Mouse (Mus musculus): ENCODE data around the gene Rangrf. TPM values are rescaled to one million over a fixed set of nuclear protein-coding genes. Genes with fewer than 3 reads are reported as not detected.
"Not testable (repeated sequence)": the region's sequence is repeated elsewhere in the genome, so short reads cannot be mapped to it uniquely, and the experiment has no call there.

Rangrf gene
- total RNA-seq, 1 experiment from 2014 or later: 20.7 TPM

GRCm38 (mm10) chr11:68979320-68979733 is 4.3 kb upstream of the Rangrf start:
- no peak for DNase-seq

GRCm38 (mm10) chr11:68975601-68976000 is 616 bp upstream of the Rangrf start:
- no peak for DNase-seq

- DNase-seq: no peak
Measured at GRCm38 (mm10) chr11:68974059-68974450, 930 bp downstream of the Rangrf start.

GRCm38 (mm10) chr11:68973250-68974058 is 1.5 kb downstream of the Rangrf start:
- peak; percentile 89 for DNase-seq

- DNase-seq: peak; percentile 54
Measured at GRCm38 (mm10) chr11:68970232-68970631, 4.8 kb downstream of the Rangrf start.

- DNase-seq: no peak
Measured at GRCm38 (mm10) chr11:68968752-68969151, 6.2 kb downstream of the Rangrf start.

- peak; percentile 94 for DNase-seq
Measured at GRCm38 (mm10) chr11:68967337-68968282, 7.4 kb downstream of the Rangrf start, which contains the start of gene Slc25a35. Gene Slc25a35, plus strand, starts transcription at chr11:68968131.

- no peak for DNase-seq
Measured at GRCm38 (mm10) chr11:68966554-68966953, 8.4 kb downstream of the Rangrf start.

GRCm38 (mm10) chr11:68965845-68966244 is 9.1 kb downstream of the Rangrf start:
- peak; percentile 48 for DNase-seq

GRCm38 (mm10) chr11:68965050-68965449 is 9.9 kb downstream of the Rangrf start:
- DNase-seq: no peak

- DNase-seq: no peak
Measured at GRCm38 (mm10) chr11:68963405-68963804, 11.6 kb downstream of the Rangrf start.

- not testable (repeated sequence) for DNase-seq
Measured at GRCm38 (mm10) chr11:68962159-68962558, 12.8 kb downstream of the Rangrf start.

- DNase-seq: no peak
Measured at GRCm38 (mm10) chr11:68961596-68961995, 13.4 kb downstream of the Rangrf start.

- DNase-seq: no peak
Measured at GRCm38 (mm10) chr11:68957971-68958370, 17.0 kb downstream of the Rangrf start.

- no peak for DNase-seq
Measured at GRCm38 (mm10) chr11:68957308-68957707, 17.7 kb downstream of the Rangrf start, which contains the start of gene Arhgef15. Gene Arhgef15, minus strand, starts transcription at chr11:68957480.

- DNase-seq: peak; percentile 32
Measured at GRCm38 (mm10) chr11:68956697-68957096, 18.3 kb downstream of the Rangrf start.

GRCm38 (mm10) chr11:68956107-68956506 is 18.9 kb downstream of the Rangrf start:
- DNase-seq: no peak

- no peak for DNase-seq
Measured at GRCm38 (mm10) chr11:68955473-68955872, 19.5 kb downstream of the Rangrf start.

GRCm38 (mm10) chr11:68954408-68954807 is 20.6 kb downstream of the Rangrf start:
- no peak for DNase-seq

- DNase-seq: no peak
Measured at GRCm38 (mm10) chr11:68953903-68954302, 21.1 kb downstream of the Rangrf start.

GRCm38 (mm10) chr11:68947542-68947993 is 27.4 kb downstream of the Rangrf start:
- no peak for DNase-seq

- DNase-seq: no peak
Measured at GRCm38 (mm10) chr11:68946806-68947440, 28.1 kb downstream of the Rangrf start.
